Mouse (Mus musculus): Measurements from ENCODE around the gene Zfp46. TPM values are rescaled to one million over a fixed set of nuclear protein-coding genes. Genes with fewer than 3 reads are reported as not detected.

Zfp46 gene
- polyA plus RNA-seq, 1 experiment: 8.4 TPM

DNA sequence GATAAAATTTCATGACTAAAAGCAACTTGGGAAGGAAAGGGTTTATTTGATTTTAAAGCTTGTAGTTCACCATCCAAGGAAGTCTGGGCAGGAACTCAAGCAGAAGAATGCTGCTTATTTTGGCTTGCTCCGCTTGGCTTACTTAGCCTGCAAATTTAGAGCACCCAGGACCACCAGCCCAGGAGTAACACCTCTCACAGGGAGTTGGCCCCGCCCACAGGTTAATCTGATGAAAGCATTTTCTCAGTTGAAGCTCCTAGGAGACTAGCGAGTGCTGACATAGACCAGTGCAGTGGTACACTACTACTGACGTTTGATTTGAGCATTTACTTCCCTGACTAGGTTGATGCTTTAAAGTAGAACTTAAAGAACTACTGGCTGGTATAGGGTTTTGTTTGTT is 52.6 kb downstream of the Zfp46 start:
- H3K36me3 ChIP-seq (ENCODE audit: control insufficient read depth, insufficient read depth, low read length): peaks cover 28% of the 10 kb centered on the region
- WGBS: 85% methylated on average over 4 of the region's 4 CpGs
- TF ChIP-seq CTCF (IDR thresholded peaks at IDR 0.05; ENCODE audit: extremely low read depth, insufficient read depth, insufficient read length, insufficient replicate concordance) (no peak), POLR2A (IDR thresholded peaks at IDR 0.05; ENCODE audit: low read depth, low read length) (no peak)

More for the DNA sequence above, 52.6 kb downstream of the Zfp46 start:
- H3K4me3 ChIP-seq (ENCODE audit: extremely low read depth, insufficient read depth, insufficient read length): no peak overlapping the region
- no peaks in the 10 kb centered on the region for H3K4me1 ChIP-seq (ENCODE audit: control insufficient read depth, insufficient read depth, insufficient read length)
- no peak for DNase-seq (ENCODE audit: low read depth in 1 of 2, low spot score in 2 of 2)
- H3K27ac ChIP-seq (ENCODE audit: insufficient read depth, low read length): no peak overlapping the region
- no peaks in the 10 kb centered on the region for H3K27me3 ChIP-seq (ENCODE audit: control insufficient read depth, insufficient read depth, low read length)

Other genes with a start within 250 kb of the Zfp46 start
- 259 and 289 TPM in 2 replicates for gene Rpl11, start 231.3 kb upstream of the Zfp46 start, polyA plus RNA-seq (2012; rRNA removed)
- 138 and 195 TPM in 2 replicates for gene Id3, start 141.2 kb upstream of the Zfp46 start, polyA plus RNA-seq (2012; rRNA removed)
- 32.1 and 33.5 TPM in 2 replicates for gene E2f2, start 112.3 kb upstream of the Zfp46 start, polyA plus RNA-seq (2012; rRNA removed)
- 1.9 and 2.5 TPM in 2 replicates for gene Asap3, start 78.3 kb upstream of the Zfp46 start, polyA plus RNA-seq (2012; rRNA removed)
- gene Tcea3, start 37.0 kb upstream of the Zfp46 start, polyA plus RNA-seq (2012; rRNA removed): 0.88 and 1.4 TPM in 2 replicates
- gene Hnrnpr, start 26.3 kb downstream of the Zfp46 start, polyA plus RNA-seq (2012; rRNA removed): 7.9 and 8.2 TPM in 2 replicates
- 0.04 TPM in 1 of 2 replicates, not detected in the other for gene Htr1d, start 138.8 kb downstream of the Zfp46 start, polyA plus RNA-seq (2012; rRNA removed)
- gene 6030445D17Rik, start 177.6 kb downstream of the Zfp46 start, polyA plus RNA-seq (2012; rRNA removed): 0.16 and 0.31 TPM in 2 replicates
- 1.9 and 2.9 TPM in 2 replicates for gene Luzp1, start 185.1 kb downstream of the Zfp46 start, polyA plus RNA-seq (2012; rRNA removed)

Measured in spleen, adult 2 months (tissue).